Mouse (Mus musculus): ENCODE results near the gene Srp68.

Srp68 gene

DNA sequence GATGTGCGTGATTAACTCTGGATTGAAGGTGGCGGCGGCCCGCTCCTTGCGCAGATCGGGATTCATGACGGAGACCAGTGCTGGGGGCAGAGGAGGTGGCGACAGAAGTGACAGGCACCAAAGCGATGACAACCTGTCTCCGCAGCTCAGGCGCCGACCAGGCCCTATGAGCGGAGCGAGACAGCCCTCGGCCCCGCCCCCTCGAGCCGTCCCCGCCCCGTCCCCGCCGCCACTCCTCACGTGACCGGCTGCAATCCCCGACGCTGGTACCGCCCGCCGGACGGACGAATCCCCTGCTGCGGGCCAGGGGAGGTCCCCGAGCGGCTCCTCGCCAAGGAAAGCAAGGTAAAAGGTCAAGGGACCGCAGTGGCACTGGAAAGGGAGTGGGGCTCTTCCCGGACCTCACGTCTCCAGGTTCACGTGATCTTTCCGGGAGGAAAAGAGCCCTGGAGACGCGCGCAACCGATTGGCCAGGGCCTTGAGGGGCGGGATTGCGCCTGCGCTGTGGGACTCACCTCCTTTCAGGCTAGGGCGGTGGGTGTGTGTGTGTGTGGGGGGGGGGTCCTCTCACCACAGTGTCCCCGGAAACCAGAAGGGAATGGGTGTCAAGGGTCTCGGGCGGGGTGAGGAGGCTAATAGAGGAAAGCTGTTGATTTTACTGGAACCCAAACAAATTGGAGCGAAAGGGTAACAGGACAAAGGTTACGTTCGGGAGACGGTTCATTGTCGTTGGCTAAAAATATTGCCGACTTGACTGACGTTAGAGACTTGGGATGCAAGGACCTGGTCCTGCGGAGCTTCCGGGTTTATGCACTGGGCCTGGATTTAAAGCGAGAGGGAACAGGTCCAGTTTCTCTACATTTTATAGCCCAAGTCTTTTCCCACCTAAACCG, 75.1 kb downstream of the Srp68 start, which contains the start of the genes Ten1 and Acox1:
TSS of gene Ten1 (plus strand) at position 217 of the 893 bp plus-strand sequence.
TSS of gene Acox1 (minus strand) at position 407 of the 893 bp plus-strand sequence.
- DNase-seq: peak; percentile 97

DNA sequence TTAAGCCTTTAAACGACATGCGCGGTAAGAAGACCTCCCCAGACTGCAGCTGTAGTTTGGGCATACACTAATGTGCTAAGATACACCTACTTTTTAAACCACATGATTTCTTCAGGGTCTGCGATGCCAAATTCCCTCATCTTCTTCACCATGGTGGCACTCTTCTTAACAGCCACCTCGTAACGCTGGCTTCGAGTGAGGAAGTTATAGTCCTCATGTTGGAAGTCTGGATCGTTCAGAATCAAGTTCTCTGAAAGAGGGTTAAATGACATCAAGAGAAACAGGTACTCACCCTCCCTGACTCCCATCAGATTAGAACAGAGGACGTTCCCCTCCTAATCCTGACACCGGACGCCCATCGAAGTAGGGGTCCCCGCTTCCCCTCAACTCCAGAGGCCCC, 75.9 kb downstream of the Srp68 start:
- no peak for DNase-seq

DNA sequence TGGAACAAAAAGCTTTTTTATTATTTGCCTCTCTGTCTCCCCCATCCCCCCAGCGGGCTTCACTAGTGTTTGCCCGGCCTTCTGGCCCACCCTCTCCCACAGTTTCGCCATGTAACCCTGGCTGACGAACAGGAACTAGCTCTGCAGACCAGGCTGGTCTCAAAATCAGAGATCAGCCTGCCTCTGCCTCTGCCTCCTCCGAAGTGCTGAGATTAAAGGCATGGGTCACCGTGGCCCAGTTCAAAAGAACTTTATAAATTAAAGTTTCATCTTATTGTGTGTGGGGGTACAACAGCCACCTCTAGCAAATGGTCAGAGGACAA, 76.5 kb downstream of the Srp68 start:
- no peak for DNase-seq

DNA sequence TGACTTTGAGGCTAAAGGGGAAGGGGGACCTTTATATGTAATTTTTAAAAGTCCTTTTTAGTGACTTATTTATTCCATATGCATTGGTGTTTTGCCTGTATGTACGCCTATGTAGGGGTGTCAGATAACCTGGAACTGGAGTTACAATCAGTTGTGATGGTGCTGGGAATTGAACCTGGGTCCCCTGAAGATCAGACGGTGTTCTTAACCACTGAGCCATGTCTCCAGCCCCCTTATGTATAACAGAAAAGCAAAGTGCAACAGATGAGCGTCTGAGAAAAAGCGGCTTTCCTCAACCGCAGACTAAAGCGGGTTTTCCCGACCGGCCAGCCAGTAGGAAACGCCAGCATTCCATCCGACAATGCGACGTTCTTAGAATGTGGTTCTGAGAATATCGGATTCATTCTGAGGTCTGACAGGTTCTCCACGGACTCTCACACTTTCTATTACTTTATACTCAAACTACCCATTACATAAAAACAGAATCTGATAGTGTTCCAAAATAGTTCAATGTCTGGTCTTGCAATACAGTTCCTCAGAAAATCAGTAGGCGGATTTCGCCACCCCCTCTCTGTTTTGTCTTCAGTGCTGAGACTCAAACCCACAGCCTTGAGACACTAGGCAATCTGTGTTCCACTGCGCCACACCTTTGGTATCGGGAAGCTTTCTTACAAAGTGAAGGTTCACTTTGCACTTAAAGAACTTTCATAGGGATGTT, 77.0 kb downstream of the Srp68 start:
- DNase-seq: no peak

DNA sequence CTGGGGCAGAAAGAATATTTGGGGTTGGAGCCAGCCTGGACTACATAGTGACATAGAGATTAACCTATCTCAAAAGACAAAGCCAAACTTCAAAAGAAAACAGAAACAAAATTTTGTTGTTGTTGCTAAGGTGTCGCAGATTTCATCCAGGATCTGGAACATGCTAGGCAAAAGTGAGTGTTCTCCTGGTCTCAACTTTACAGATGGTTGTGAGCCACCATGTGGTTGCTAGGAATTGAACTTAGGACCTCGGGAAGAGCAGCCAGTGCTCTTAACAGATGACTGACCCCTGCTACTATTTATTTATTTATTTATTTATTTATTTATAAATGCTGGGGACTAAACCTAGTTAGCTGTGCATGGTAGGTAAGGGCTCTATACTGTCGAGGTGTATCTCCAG, 77.7 kb downstream of the Srp68 start:
- DNase-seq: no peak

DNA sequence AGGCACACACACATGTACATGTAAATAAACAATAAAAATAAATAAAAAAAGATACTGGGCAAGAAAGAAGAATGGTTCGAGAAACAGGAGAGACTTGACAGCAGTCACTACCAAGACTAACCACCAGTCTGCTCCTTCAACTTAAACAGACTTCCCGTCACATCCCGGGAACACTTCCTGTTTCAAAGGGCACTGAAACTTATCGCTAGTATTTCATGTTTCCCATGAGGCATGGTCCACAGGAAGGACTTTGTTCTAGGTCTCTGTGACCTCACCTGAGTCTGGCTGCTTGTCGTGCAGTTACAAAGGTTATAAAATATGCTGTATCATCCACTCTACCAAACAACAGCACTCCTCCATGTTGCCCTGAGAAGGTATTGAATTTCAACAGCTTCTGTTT, 78.8 kb downstream of the Srp68 start:
- DNase-seq: no peak

Measured in cerebellum, adult 9-11 months (tissue).